Comparison of ENCODE assay signal across 24 mouse cellular contexts in genomic region chr9:27453476-27453875, GRCm38 (mm10). TPM values are rescaled to one million over a fixed set of nuclear protein-coding genes. Genes with fewer than 3 reads are reported as not detected.
DNase-seq lines count a peak whose midpoint lies in the region; TF ChIP-seq lines count a peak whose summit lies in the region.
"Had no signal": no experiment of that assay in that cellular context is flagged by ENCODE, and none has a peak within 500 bp of the region (broad histone marks: within the 10 kb centered on the region; RNA-seq: fewer than 3 reads in every experiment).

No protein-coding gene starts in this region.

- H3K4me2 ChIP-seq in myocyte (ENCODE audit: low read depth) = no peak overlapping the region
- H3K4me2 ChIP-seq: heart, embryonic 15.5 days; hindbrain, embryonic 13.5 days; intestine, embryonic 15.5 days; limb, embryonic 13.5 days; neural tube, embryonic 15.5 days had no signal

- no peaks in the 10 kb centered on the region for H3K27me3 ChIP-seq in heart, embryonic 10.5 days (ENCODE audit: insufficient read depth, poor library complexity, severe bottlenecking)
- H3K27me3 ChIP-seq in myocyte (ENCODE audit: control insufficient read depth, insufficient read depth, insufficient read length) = no peaks in the 10 kb centered on the region
- H3K27me3 ChIP-seq: heart, embryonic 15.5 days; hindbrain, embryonic 13.5 days; intestine, embryonic 15.5 days; limb, embryonic 13.5 days; megakaryocyte, embryonic 14.5 days; neural tube, embryonic 15.5 days had no signal

- H3K9me3 ChIP-seq in heart, embryonic 10.5 days = no peaks in the 10 kb centered on the region
- H3K9me3 ChIP-seq: heart, embryonic 15.5 days; hindbrain, embryonic 13.5 days; intestine, embryonic 15.5 days; limb, embryonic 13.5 days; neural tube, embryonic 15.5 days had no signal

- DNase-seq in heart, postnatal 4 days = peak; percentile 17
- DNase-seq in heart, embryonic 10.5 days (ENCODE audit: low spot score) = no peak
- peak; percentile 9 for DNase-seq in lung, postnatal 10 days
- no peak for DNase-seq in lung, postnatal 4 days
- DNase-seq in c-Kit-positive CD71-negative TER-119-negative erythroid progenitor cells, embryonic 14.5 days (ENCODE audit: low read depth) = peak; percentile 2
- DNase-seq in frontal cortex, postnatal 25 days (ENCODE audit: low spot score in 2 of 2) = no peak
- no peak for DNase-seq in left cerebral cortex, postnatal 10 days (ENCODE audit: extremely low spot score in 1 of 2, low spot score in 2 of 2)
- DNase-seq: cerebellum, adult 2 months; kidney, postnatal 25 days; layer of hippocampus, postnatal 36 days; lung, adult 2 months; thymus, adult 2 months had no signal

- intact Hi-C loops in left cerebral cortex, postnatal 10 days (cut with DNase I) = no loop called here

- H3K4me3 ChIP-seq in heart, embryonic 10.5 days = no peak overlapping the region
- H3K4me3 ChIP-seq in myocyte = no peak overlapping the region
- H3K4me3 ChIP-seq: heart, embryonic 15.5 days; hindbrain, embryonic 13.5 days; intestine, embryonic 15.5 days; limb, embryonic 13.5 days; megakaryocyte, embryonic 14.5 days; neural tube, embryonic 15.5 days had no signal

- no peak for TF ChIP-seq POLR2A in myocyte (IDR thresholded peaks at IDR 0.05; ENCODE audit: insufficient read length, low read depth)

- no peaks in the 10 kb centered on the region for H3K36me3 ChIP-seq in heart, embryonic 10.5 days
- H3K36me3 ChIP-seq in myocyte (ENCODE audit: control insufficient read depth, insufficient read depth) = no peaks in the 10 kb centered on the region
- H3K36me3 ChIP-seq: heart, embryonic 15.5 days; hindbrain, embryonic 13.5 days; intestine, embryonic 15.5 days; limb, embryonic 13.5 days; neural tube, embryonic 15.5 days had no signal

- no peak overlapping the region for H3K27ac ChIP-seq in heart, embryonic 10.5 days
- H3K27ac ChIP-seq: heart, embryonic 15.5 days; hindbrain, embryonic 13.5 days; intestine, embryonic 15.5 days; limb, embryonic 13.5 days; neural tube, embryonic 15.5 days had no signal

- H3K4me1 ChIP-seq in heart, embryonic 10.5 days = no peaks in the 10 kb centered on the region
- H3K4me1 ChIP-seq: heart, embryonic 15.5 days; intestine, embryonic 15.5 days; limb, embryonic 13.5 days had no signal

- 73% methylated on average over 2 of the region's 2 CpGs for WGBS in heart, embryonic 10.5 days

- H3K79me2 ChIP-seq in myocyte (ENCODE audit: control insufficient read depth, insufficient read depth) = no peaks in the 10 kb centered on the region

- H3ac ChIP-seq in myocyte (ENCODE audit: control insufficient read depth, insufficient read length) = no peak overlapping the region

TF ChIP-seq in myocyte, 11 proteins besides CTCF, POLR2A, EP300 and RAD21:
- TF ChIP-seq TCF12 (IDR thresholded peaks at IDR 0.05; ENCODE audit: insufficient read depth, poor library complexity, severe bottlenecking) (no peak), TCF3 (IDR thresholded peaks at IDR 0.05; ENCODE audit: insufficient read length, low read depth) (no peak), REST (IDR thresholded peaks at IDR 0.05; ENCODE audit: insufficient read depth, insufficient read length) (peak; percentile 2), CEBPB (IDR thresholded peaks at IDR 0.05; ENCODE audit: insufficient read depth, poor library complexity, severe bottlenecking) (no peak)

RNA-seq across cellular contexts. Expression of gene Spata19, which starts 56.9 kb away (rescaled TPM):
- total RNA-seq in heart, postnatal 4 days (2021) = not detected
- polyA plus RNA-seq in heart, embryonic 10.5 days (2016; fragmentation: Nextera tagmentation; extraction: Ambion mirVana) = not detected in 2 replicates
- not detected for polyA plus RNA-seq in myocyte (2012; fragmentation: generic; extraction: Trizol)
- under 1 TPM in 1 of 2 experiments, not detected in 1; 0.61 TPM for total RNA-seq in left cerebral cortex, postnatal 10 days (2021)
- total RNA-seq: adrenal gland, adult 18-20 months; common myeloid progenitor, adult 5-6 weeks; granulocyte monocyte progenitor cell, adult 5-6 weeks; layer of hippocampus, postnatal 36 days had no signal
- polyA plus RNA-seq: heart, embryonic 15.5 days; hindbrain, embryonic 13.5 days; intestine, embryonic 15.5 days; limb, embryonic 13.5 days; lung, adult 2 months; neural tube, embryonic 15.5 days; Patski; stomach, embryonic 14.5 days had no signal

Comparison
In these comparisons a context has a peak if more than half of its experiments do, and no peak if none do; other contexts are left out.
1. DNase-seq: peak in heart, postnatal 4 days (single experiment), lung, postnatal 10 days (single experiment) and c-Kit-positive CD71-negative TER-119-negative erythroid progenitor cells, embryonic 14.5 days (single experiment); none in heart, embryonic 10.5 days (single experiment), lung, postnatal 4 days (0 of 2), frontal cortex, postnatal 25 days (0 of 2) and left cerebral cortex, postnatal 10 days (0 of 2).